Mouse (Mus musculus) thymus, adult 2 months (tissue): ENCODE results near the gene Dnah8.

Experiments
- CTCF ChIP-seq: fragments of 200-500 bp; IDR thresholded peaks from 2 replicates; pipeline ENCODE4 v1.5.1; 2012; ENCODE audit warnings: mild to moderate bottlenecking, control low read depth, low read length, moderate library complexity, borderline replicate concordance; ENCODE audit not compliant: control insufficient read depth, poor library complexity, insufficient read depth; ENCODE audit errors: extremely low read depth
- POLR2A ChIP-seq: fragments of 200-500 bp; IDR thresholded peaks from 2 replicates; pipeline ENCODE4 v1.6.1; 2012; ENCODE audit warnings: mild to moderate bottlenecking, low read length, control low read depth, moderate library complexity; ENCODE audit not compliant: control insufficient read depth, poor library complexity, insufficient read depth; ENCODE audit errors: extremely low read depth

- TF ChIP-seq CTCF (no peak), POLR2A (no peak)
Measured at GRCm38 (mm10) chr17:30635367-30635766, 11.2 kb downstream of the Dnah8 start.
